Mouse (Mus musculus) C2C12 (cell line): ENCODE data around the gene Khdc4. TPM values are rescaled to one million over a fixed set of nuclear protein-coding genes. Genes with fewer than 3 reads are reported as not detected.

ENCODE experiments used
- H3K27me3 ChIP-seq: one replicate; pipeline ENCODE4 v1.6.1; 2011; ENCODE audit not compliant: control insufficient read depth, insufficient read depth, insufficient read length
- H3K36me3 ChIP-seq: one replicate; pipeline ENCODE4 v1.6.1; 2011; ENCODE audit not compliant: control insufficient read depth, insufficient read depth
- H3K4me3 ChIP-seq: one replicate; pipeline ENCODE4 v1.5.1; 2011; ENCODE audit warnings: mild to moderate bottlenecking, control low read depth; ENCODE audit not compliant: poor library complexity, insufficient read depth, severe bottlenecking
- H3K79me2 ChIP-seq: one replicate; pipeline ENCODE4 v1.6.1; 2011; ENCODE audit not compliant: control insufficient read depth, insufficient read depth
- H3K79me3 ChIP-seq: one replicate; pipeline ENCODE4 v1.6.1; 2011; ENCODE audit warnings: low read depth, control low read depth
- H3ac ChIP-seq: one replicate; pipeline ENCODE3; 2011; ENCODE audit warnings: low read depth; ENCODE audit not compliant: control insufficient read depth, insufficient read length
- CEBPB ChIP-seq: IDR thresholded peaks from one replicate; pipeline ENCODE4 v1.6.1; 2011; ENCODE audit warnings: low read depth, mild to moderate bottlenecking, control low read depth, moderate library complexity
- CTCF ChIP-seq: IDR thresholded peaks from one replicate; pipeline ENCODE4 v1.5.1; 2011; ENCODE audit not compliant: control insufficient read depth, insufficient read depth, insufficient read length
- FOSL1 ChIP-seq: IDR thresholded peaks from one replicate; pipeline ENCODE4 v1.8.0; 2011; ENCODE audit warnings: mild to moderate bottlenecking, low read length; ENCODE audit not compliant: poor library complexity, insufficient read depth, severe bottlenecking
- MAX ChIP-seq: IDR thresholded peaks from one replicate; pipeline ENCODE4 v1.6.1; 2011; ENCODE audit warnings: mild to moderate bottlenecking, control low read depth
- MYOD1 ChIP-seq: IDR thresholded peaks from one replicate; pipeline ENCODE4 v1.6.1; 2011; ENCODE audit warnings: low read depth; ENCODE audit not compliant: control insufficient read depth, insufficient read length
- MYOG ChIP-seq: IDR thresholded peaks from one replicate; pipeline ENCODE4 v1.6.1; 2011; ENCODE audit not compliant: control insufficient read depth, insufficient read length; ENCODE audit errors: extremely low read depth
- USF1 ChIP-seq: IDR thresholded peaks from one replicate; pipeline ENCODE4 v1.6.1; 2011; ENCODE audit warnings: low read depth, mild to moderate bottlenecking, control low read depth, moderate library complexity
- polyA plus RNA-seq: library from polyadenylated mRNA; unstranded; fragments of >200 nt; fragmentation: generic; extraction: Trizol; gene quantifications from one replicate; pipeline ENCODE4 v1.2.1, GENCODE M21; 2012; ENCODE audit warnings: missing spikeins

The Khdc4 gene
- polyA plus RNA-seq, 1 experiment = 14.4 TPM

- H3K79me2 ChIP-seq = no peaks in the 10 kb centered on the region
- no peaks in the 10 kb centered on the region for H3K79me3 ChIP-seq
- TF ChIP-seq FOSL1 (no peak), USF1 (no peak), MYOD1 (no peak)
- no peak overlapping the region for H3ac ChIP-seq
- H3K4me3 ChIP-seq = no peak overlapping the region
- no peaks in the 10 kb centered on the region for H3K27me3 ChIP-seq
- peaks cover 78% of the 10 kb centered on the region for H3K36me3 ChIP-seq
Measured at GRCm38 (mm10) chr3:88645937-88646336, 39.7 kb upstream of the Khdc4 start.

DNA sequence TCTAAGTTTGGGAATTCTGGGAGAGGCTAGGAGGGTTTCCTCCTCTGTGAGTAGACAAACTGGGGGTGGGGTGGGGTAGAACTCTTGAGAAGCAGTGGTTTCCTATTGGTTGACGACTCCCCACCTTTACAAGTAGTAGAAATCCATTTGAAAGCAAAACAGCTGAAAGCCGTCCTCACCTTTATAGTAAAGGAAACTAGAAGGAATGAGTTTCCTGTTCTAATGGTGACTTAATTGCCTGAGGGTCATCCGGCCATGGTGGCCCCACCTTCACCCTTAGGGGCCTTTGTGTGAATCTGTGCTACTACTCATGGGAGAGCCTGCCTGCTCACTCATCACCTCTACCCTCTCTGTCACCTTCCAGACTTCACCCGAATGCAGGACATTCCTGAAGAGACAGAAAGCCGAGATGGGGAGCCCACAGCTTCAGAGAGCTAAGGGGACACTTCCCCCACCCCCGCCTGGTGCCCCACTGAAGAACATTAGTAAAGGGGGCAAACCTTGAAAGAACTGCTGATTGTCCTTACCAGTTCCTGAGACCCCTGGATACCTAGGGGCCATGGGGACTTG lies 39.1 kb upstream of the Khdc4 start:
- Histone ChIP-seq H3K36me3 (peaks cover 73% of the 10 kb centered on the region), H3ac (no peak overlapping the region), H3K27me3 (no peaks in the 10 kb centered on the region), H3K79me3 (no peaks in the 10 kb centered on the region), H3K4me3 (no peak overlapping the region), H3K79me2 (no peaks in the 10 kb centered on the region)
- no peak for TF ChIP-seq MYOG
- no peak for TF ChIP-seq USF1
- TF ChIP-seq MAX = no peak
- no peak for TF ChIP-seq MYOD1
- no peak for TF ChIP-seq CEBPB
- no peak for TF ChIP-seq CTCF
- TF ChIP-seq FOSL1 = no peak

GRCm38 (mm10) chr3:88647076-88647475 lies 38.5 kb upstream of the Khdc4 start:
- peaks cover 67% of the 10 kb centered on the region for H3K36me3 ChIP-seq
- no peaks in the 10 kb centered on the region for H3K79me3 ChIP-seq
- no peak overlapping the region for H3ac ChIP-seq
- H3K79me2 ChIP-seq = no peaks in the 10 kb centered on the region
- TF ChIP-seq MYOG (no peak), MAX (no peak), MYOD1 (no peak), CTCF (no peak), USF1 (no peak), FOSL1 (no peak), CEBPB (no peak)
- no peaks in the 10 kb centered on the region for H3K27me3 ChIP-seq
- H3K4me3 ChIP-seq = no peak overlapping the region

GRCm38 (mm10) chr3:88647779-88648413 lies 37.7 kb upstream of the Khdc4 start:
- Histone ChIP-seq H3K27me3 (no peaks in the 10 kb centered on the region), H3K79me2 (no peaks in the 10 kb centered on the region), H3K36me3 (peaks cover 59% of the 10 kb centered on the region), H3ac (no peak overlapping the region), H3K79me3 (no peaks in the 10 kb centered on the region), H3K4me3 (no peak overlapping the region)
- TF ChIP-seq MAX (no peak), CEBPB (no peak)

GRCm38 (mm10) chr3:88648452-88649168 lies 37.0 kb upstream of the Khdc4 start:
- H3ac ChIP-seq = no peak overlapping the region
- no peaks in the 10 kb centered on the region for H3K79me2 ChIP-seq
- H3K79me3 ChIP-seq = no peaks in the 10 kb centered on the region
- no peak for TF ChIP-seq CEBPB
- no peak for TF ChIP-seq USF1
- no peak for TF ChIP-seq MYOG
- TF ChIP-seq FOSL1 = no peak
- TF ChIP-seq MAX = no peak
- no peak for TF ChIP-seq CTCF
- TF ChIP-seq MYOD1 = no peak
- peaks cover 52% of the 10 kb centered on the region for H3K36me3 ChIP-seq
- no peaks in the 10 kb centered on the region for H3K27me3 ChIP-seq
- H3K4me3 ChIP-seq = no peak overlapping the region

GRCm38 (mm10) chr3:88649186-88649585 lies 36.4 kb upstream of the Khdc4 start:
- Histone ChIP-seq H3K79me3 (no peaks in the 10 kb centered on the region), H3K79me2 (no peaks in the 10 kb centered on the region), H3K27me3 (no peaks in the 10 kb centered on the region), H3K4me3 (no peak overlapping the region), H3K36me3 (peaks cover 46% of the 10 kb centered on the region), H3ac (no peak overlapping the region)
- TF ChIP-seq MAX (no peak), CEBPB (no peak), MYOD1 (no peak)
